Mouse (Mus musculus) intestine, embryonic 14.5 days (tissue): Measurements from ENCODE around the gene Adamts13. TPM values are rescaled to one million over a fixed set of nuclear protein-coding genes. Genes with fewer than 3 reads are reported as not detected.
A peak's percentile ranks its signal among the peaks of the same experiment; 100 is the strongest.

Experiments used
- ATAC-seq: fragments of 200-750 bp; cut with Nextera tagmentation; replicated peaks from 2 replicates; pipeline ENCODE4 v1.8.0; 2017; ENCODE audit warnings: low read depth, moderate number of reproducible peaks, moderate TSS enrichment, moderate library complexity; ENCODE audit not compliant: low FRiP score, low TSS enrichment
- DNase-seq: peaks from one replicate; pipeline ENCODE4 v3.0.0-alpha.2; 2018; ENCODE audit warnings: low spot score
- H3K27ac ChIP-seq: fragments of 300-500 bp; sonication (generic); 2 replicates; pipeline ENCODE4 v1.5.1; 2014; ENCODE audit warnings: low read depth, mild to moderate bottlenecking, control low read depth
- H3K27me3 ChIP-seq: fragments of 300-500 bp; sonication (generic); replicated peaks from 2 replicates; pipeline ENCODE4 v1.6.1; 2014; ENCODE audit warnings: low read length, control low read depth; ENCODE audit not compliant: control insufficient read depth, insufficient read depth
- H3K36me3 ChIP-seq: fragments of 300-500 bp; sonication (generic); 2 replicates; pipeline ENCODE4 v1.6.1; 2014; ENCODE audit warnings: low read length, control low read depth; ENCODE audit not compliant: control insufficient read depth, insufficient read depth
- H3K4me1 ChIP-seq: fragments of 300-500 bp; sonication (generic); replicated peaks from 2 replicates; pipeline ENCODE4 v1.6.1; 2014; ENCODE audit warnings: low read length, control low read depth, mixed read lengths; ENCODE audit not compliant: control insufficient read depth, insufficient read depth
- H3K4me2 ChIP-seq: fragments of 300-500 bp; sonication (generic); 2 replicates; pipeline ENCODE4 v1.6.1; 2014; ENCODE audit warnings: low read length
- H3K4me3 ChIP-seq: fragments of 300-500 bp; sonication (generic); 2 replicates; pipeline ENCODE4 v1.5.1; 2014; ENCODE audit warnings: low read depth, low read length, control low read depth, mixed read lengths
- H3K9ac ChIP-seq: fragments of 300-500 bp; sonication (generic); 2 replicates; pipeline ENCODE4 v1.6.1; 2014; ENCODE audit warnings: mild to moderate bottlenecking, low read length
- H3K9me3 ChIP-seq: fragments of 300-500 bp; sonication (generic); 2 replicates; pipeline ENCODE4 v1.6.1; 2016; ENCODE audit warnings: low read length, control low read depth; ENCODE audit not compliant: control insufficient read depth
- WGBS: fragments of 180-500 bp; shearing (Covaris S2); extraction: QIAGEN DNeasy Blood & Tissue Kit; methylation state at CpG from one replicate; pipeline ENCODE4 v1.1.7; 2014; 5-methylcytosine and 5-hydroxymethylcytosine counted together
- polyA plus RNA-seq: library from polyadenylated mRNA; unstranded; fragments of >200 nt; fragmentation: Nextera tagmentation; extraction: Ambion mirVana; gene quantifications from 2 replicates; pipeline ENCODE4 v1.2.1, GENCODE M21; 2014

Gene Adamts13
- polyA plus RNA-seq, 1 experiment from 2014 or later, result 0.15 TPM

DNA sequence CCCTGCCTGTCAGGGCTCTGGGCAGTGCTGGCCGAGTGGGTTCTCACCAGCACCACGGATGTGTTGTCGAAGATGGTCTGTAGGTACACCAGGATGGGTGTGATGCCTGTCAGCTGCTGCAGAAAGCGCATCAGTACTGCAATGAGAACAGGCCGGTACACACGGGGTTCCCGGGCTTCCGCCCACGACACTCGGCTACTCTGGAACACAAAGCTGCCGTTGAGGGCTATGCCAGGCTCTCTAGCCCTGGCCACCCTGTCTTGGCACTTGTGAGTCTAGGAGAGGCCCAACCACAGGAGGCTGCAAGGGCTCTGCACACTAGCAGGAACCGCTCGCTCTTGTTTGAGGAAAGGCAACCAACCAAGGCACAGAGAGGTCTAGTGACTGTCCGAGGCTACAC lies 50.9 kb downstream of the Adamts13 start:
- DNase-seq (no peak), ATAC-seq (no peak)
- no peaks in the 10 kb centered on the region for H3K27me3 ChIP-seq
- WGBS, result 83% methylated on average over 14 of the region's 14 CpGs
- no peaks in the 10 kb centered on the region for H3K9me3 ChIP-seq
- no peak overlapping the region for H3K4me2 ChIP-seq
- no peak overlapping the region for H3K27ac ChIP-seq
- peaks cover 13% of the 10 kb centered on the region for H3K36me3 ChIP-seq
- no peak overlapping the region for H3K9ac ChIP-seq
- no peak overlapping the region for H3K4me3 ChIP-seq
- H3K4me1 ChIP-seq, result peaks cover 5% of the 10 kb centered on the region; the same call in 1 of the 2 replicates

DNA sequence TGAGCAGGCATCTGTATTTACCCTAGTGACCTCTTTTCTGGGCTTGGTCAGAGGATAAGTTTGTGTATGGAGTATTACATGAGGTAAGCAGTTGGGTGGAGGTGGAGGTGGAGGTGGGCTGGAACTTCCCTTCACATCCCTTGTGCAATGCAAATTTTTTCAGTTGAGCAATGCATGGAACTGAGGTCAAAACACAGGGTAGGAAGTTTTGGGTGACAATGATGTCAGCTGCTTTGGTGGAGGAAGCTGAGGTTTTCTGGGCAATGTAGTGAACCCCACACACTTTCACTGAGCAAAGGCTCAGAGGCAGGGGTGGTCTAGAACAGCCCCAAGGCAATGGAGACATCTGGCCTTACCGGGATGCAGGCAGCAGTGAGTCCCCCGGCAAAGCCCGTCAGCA lies 52.3 kb downstream of the Adamts13 start:
- 86% methylated on average over 3 of the region's 3 CpGs for WGBS
- H3K36me3 ChIP-seq, result peaks cover 1% of the 10 kb centered on the region; the same call in 1 of the 2 replicates
- H3K27me3 ChIP-seq, result no peaks in the 10 kb centered on the region
- H3K4me3 ChIP-seq, result no peak overlapping the region
- DNase-seq (no peak), ATAC-seq (no peak)
- H3K4me1 ChIP-seq, result peaks cover 5% of the 10 kb centered on the region; the same call in 1 of the 2 replicates
- H3K9me3 ChIP-seq, result no peaks in the 10 kb centered on the region
- H3K9ac ChIP-seq, result no peak overlapping the region
- H3K27ac ChIP-seq, result no peak overlapping the region
- H3K4me2 ChIP-seq, result no peak overlapping the region

- WGBS, result 92% methylated on average over 3 of the region's 3 CpGs
- H3K27me3 ChIP-seq, result no peaks in the 10 kb centered on the region
- H3K4me2 ChIP-seq, result no peak overlapping the region
- H3K27ac ChIP-seq, result no peak overlapping the region
- no peak for ATAC-seq
- no peaks in the 10 kb centered on the region for H3K9me3 ChIP-seq
- H3K9ac ChIP-seq, result no peak overlapping the region
- H3K4me3 ChIP-seq, result no peak overlapping the region
- H3K36me3 ChIP-seq, result no peaks in the 10 kb centered on the region
- peaks cover 5% of the 10 kb centered on the region; the same call in 1 of the 2 replicates for H3K4me1 ChIP-seq
- no peak for DNase-seq
Observed at GRCm38 (mm10) chr2:27026332-27026731, 53.1 kb downstream of the Adamts13 start.

GRCm38 (mm10) chr2:27026857-27027617 lies 53.8 kb downstream of the Adamts13 start:
- Histone ChIP-seq H3K27me3 (no peaks in the 10 kb centered on the region), H3K27ac (no peak overlapping the region), H3K4me1 (peaks cover 5% of the 10 kb centered on the region; the same call in 1 of the 2 replicates), H3K36me3 (no peaks in the 10 kb centered on the region), H3K4me3 (peak overlapping the region; percentile 21; the same call in 1 of the 2 replicates), H3K4me2 (no peak overlapping the region; the same call in 1 of the 2 replicates), H3K9ac (no peak overlapping the region), H3K9me3 (no peaks in the 10 kb centered on the region)
- DNase-seq (no peak), ATAC-seq (no peak)
- WGBS, result 79% methylated on average over 10 of the region's 10 CpGs

- peak; percentile 96 for ATAC-seq
- peak within 1 kb of the TSS; percentile 21; the same call in 1 of the 2 replicates for H3K4me3 ChIP-seq
- H3K4me2 ChIP-seq, result peak within 1 kb of the TSS; percentile 47
- no peaks in the 10 kb centered on the region for H3K9me3 ChIP-seq
- H3K4me1 ChIP-seq, result peaks cover 5% of the 10 kb centered on the region; the same call in 1 of the 2 replicates
- no peak within 1 kb of the TSS for H3K27ac ChIP-seq
- H3K27me3 ChIP-seq, result no peaks in the 10 kb centered on the region
- H3K9ac ChIP-seq, result no peak within 1 kb of the TSS
- 4% methylated on average over 38 of the region's 38 CpGs for WGBS
- no peaks in the 10 kb centered on the region for H3K36me3 ChIP-seq
- peak; percentile 83 for DNase-seq
Observed at GRCm38 (mm10) chr2:27027618-27028436, 54.6 kb downstream of the Adamts13 start, which contains the start of gene Slc2a6. Gene Slc2a6 (minus strand): TSS chr2:27027998.

- no peak for DNase-seq
- Histone ChIP-seq H3K27ac (no peak overlapping the region), H3K9ac (no peak overlapping the region), H3K36me3 (no peaks in the 10 kb centered on the region), H3K4me2 (peak overlapping the region; percentile 47), H3K9me3 (no peaks in the 10 kb centered on the region), H3K4me3 (no peak overlapping the region; the same call in 1 of the 2 replicates), H3K4me1 (peaks cover 5% of the 10 kb centered on the region; the same call in 1 of the 2 replicates), H3K27me3 (no peaks in the 10 kb centered on the region)
- 64% methylated on average over 4 of the region's 4 CpGs for WGBS
- ATAC-seq, result no peak
Observed at GRCm38 (mm10) chr2:27028437-27029015, 55.3 kb downstream of the Adamts13 start.

DNA sequence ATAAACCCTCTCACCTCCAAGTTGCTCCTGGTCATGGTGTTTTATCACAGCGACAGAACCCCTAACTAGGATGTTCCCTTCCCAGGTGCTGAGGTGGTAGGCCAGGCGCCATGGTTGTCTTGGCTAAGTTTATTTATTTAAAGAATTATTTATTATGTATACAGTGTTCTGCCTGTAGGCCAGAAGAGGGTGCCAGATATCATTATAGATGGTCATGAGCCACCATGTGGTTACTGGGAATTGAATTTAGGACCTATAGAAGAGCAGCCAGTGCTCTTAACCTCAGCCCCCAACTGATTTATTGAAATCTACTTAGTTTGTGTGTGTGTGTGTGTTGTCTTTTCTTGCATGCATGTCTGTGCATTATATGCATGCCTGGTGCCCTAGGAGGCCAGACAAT lies 59.1 kb downstream of the Adamts13 start:
- no peaks in the 10 kb centered on the region for H3K36me3 ChIP-seq
- no peak overlapping the region for H3K4me2 ChIP-seq
- H3K9ac ChIP-seq, result no peak overlapping the region
- ATAC-seq (no peak), DNase-seq (no peak)
- no peaks in the 10 kb centered on the region for H3K27me3 ChIP-seq
- H3K27ac ChIP-seq, result no peak overlapping the region
- peaks cover 5% of the 10 kb centered on the region; the same call in 1 of the 2 replicates for H3K4me1 ChIP-seq
- no peak overlapping the region for H3K4me3 ChIP-seq
- no peaks in the 10 kb centered on the region for H3K9me3 ChIP-seq
- WGBS, result 52% methylated on average over 2 of the region's 2 CpGs

GRCm38 (mm10) chr2:27036003-27036402 lies 62.8 kb downstream of the Adamts13 start:
- H3K27ac ChIP-seq, result no peak overlapping the region
- H3K4me3 ChIP-seq, result no peak overlapping the region
- H3K9me3 ChIP-seq, result no peaks in the 10 kb centered on the region
- WGBS, result 75% methylated on average over 3 of the region's 3 CpGs
- DNase-seq (no peak), ATAC-seq (no peak)
- no peak overlapping the region for H3K4me2 ChIP-seq
- no peak overlapping the region for H3K9ac ChIP-seq
- no peaks in the 10 kb centered on the region for H3K27me3 ChIP-seq
- H3K4me1 ChIP-seq, result no peaks in the 10 kb centered on the region
- H3K36me3 ChIP-seq, result no peaks in the 10 kb centered on the region
